ENCODE assay signal across 11 mouse cellular contexts in the genomic region with DNA sequence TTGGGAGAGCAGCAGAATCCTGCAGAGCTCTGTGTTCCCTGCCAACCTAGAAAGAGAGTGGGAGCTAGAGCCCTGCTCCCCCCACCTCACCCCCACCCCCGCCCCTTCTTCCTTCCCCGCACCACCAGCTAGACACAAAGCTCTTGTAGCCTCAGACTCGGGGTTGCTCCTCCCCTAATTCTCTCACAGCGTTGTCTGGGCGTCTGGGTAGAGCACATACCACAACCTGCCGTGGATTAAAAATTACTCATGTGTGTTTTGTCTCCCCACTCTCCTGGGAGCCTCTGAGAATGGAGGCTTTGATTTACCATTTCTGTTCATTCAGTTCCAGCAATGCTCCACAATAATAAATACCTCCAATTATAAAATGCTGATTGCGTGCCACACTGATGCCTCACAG.
DNase-seq lines count a peak whose midpoint lies in the region; ATAC-seq and TF ChIP-seq lines count a peak whose summit lies in the region.
"Had no signal": no experiment of that assay in that cellular context is flagged by ENCODE, and none has a peak within 500 bp of the region (broad histone marks: within the 10 kb centered on the region; RNA-seq: fewer than 3 reads in every experiment).

No protein-coding gene starts in this region.

- WGBS in lung, embryonic 14.5 days: 42% methylated on average over 7 of the region's 7 CpGs
- WGBS in forebrain, embryonic 10.5 days: 42% methylated on average over 7 of the region's 7 CpGs
- 16% methylated on average over 5 of the region's 7 CpGs for WGBS in hindbrain, postnatal 0 days
- 16% methylated on average over 7 of the region's 7 CpGs for WGBS in midbrain, embryonic 16.5 days

- H3K27me3 ChIP-seq in lung, embryonic 14.5 days (ENCODE audit: insufficient read depth, low read length): no peaks in the 10 kb centered on the region
- no peaks in the 10 kb centered on the region for H3K27me3 ChIP-seq in forebrain, embryonic 10.5 days (ENCODE audit: poor library complexity, severe bottlenecking)
- no peaks in the 10 kb centered on the region for H3K27me3 ChIP-seq in hindbrain, postnatal 0 days (ENCODE audit: insufficient read depth, low read length)
- H3K27me3 ChIP-seq in midbrain, embryonic 16.5 days (ENCODE audit: control insufficient read depth, insufficient read depth, low read depth, low read length): no peaks in the 10 kb centered on the region

- TF ChIP-seq CTCF in lung, embryonic 14.5 days (IDR thresholded peaks at IDR 0.05; ENCODE audit: low read depth): no peak
- no peak for TF ChIP-seq CTCF in hindbrain, postnatal 0 days (IDR thresholded peaks at IDR 0.05; ENCODE audit: low read depth)

- ATAC-seq in lung, embryonic 14.5 days (ENCODE audit: insufficient read depth): no peak
- ATAC-seq in hindbrain, postnatal 0 days: peak; percentile 39; the same call in 1 of the 2 replicates
- no peak for ATAC-seq in midbrain, embryonic 16.5 days
- ATAC-seq: liver, postnatal 0 days had no signal

- no peaks in the 10 kb centered on the region for H3K9me3 ChIP-seq in lung, embryonic 14.5 days (ENCODE audit: low read depth, low read length)
- H3K9me3 ChIP-seq in forebrain, embryonic 10.5 days: no peaks in the 10 kb centered on the region
- no peaks in the 10 kb centered on the region for H3K9me3 ChIP-seq in hindbrain, postnatal 0 days (ENCODE audit: low read length)
- H3K9me3 ChIP-seq in midbrain, embryonic 16.5 days (replicated peaks; ENCODE audit: control insufficient read depth, low read length, poor library complexity, severe bottlenecking): no peaks in the 10 kb centered on the region

- no peak overlapping the region for H3K27ac ChIP-seq in lung, embryonic 14.5 days (ENCODE audit: low read depth)
- H3K27ac ChIP-seq in forebrain, embryonic 10.5 days: peak overlapping the region; percentile 80
- 0 out of 2 replicates have a peak overlapping the region, but pooled peaks have one; percentile 27 for H3K27ac ChIP-seq in hindbrain, postnatal 0 days
- H3K27ac ChIP-seq in midbrain, embryonic 16.5 days (ENCODE audit: low read length): 0 out of 2 replicates have a peak overlapping the region, but pooled peaks have one; percentile 19

- H3K36me3 ChIP-seq in lung, embryonic 14.5 days (ENCODE audit: insufficient read depth): peaks cover 18% of the 10 kb centered on the region
- peaks cover 66% of the 10 kb centered on the region for H3K36me3 ChIP-seq in forebrain, embryonic 10.5 days (replicated peaks)
- H3K36me3 ChIP-seq in hindbrain, postnatal 0 days (ENCODE audit: insufficient read depth, low read length): no peaks in the 10 kb centered on the region
- no peaks in the 10 kb centered on the region for H3K36me3 ChIP-seq in midbrain, embryonic 16.5 days (ENCODE audit: control insufficient read depth, insufficient read depth, low read length)

- H3K9ac ChIP-seq in lung, embryonic 14.5 days: no peak overlapping the region
- H3K9ac ChIP-seq in hindbrain, postnatal 0 days (replicated peaks; ENCODE audit: low read length): no peak overlapping the region
- H3K9ac ChIP-seq in midbrain, embryonic 16.5 days (ENCODE audit: low read depth, low read length): no peak overlapping the region
- H3K9ac ChIP-seq: liver, postnatal 0 days had no signal

- H3K4me1 ChIP-seq in lung, embryonic 14.5 days (ENCODE audit: insufficient read depth): no peaks in the 10 kb centered on the region; the same call in 1 of the 2 replicates
- H3K4me1 ChIP-seq in forebrain, embryonic 10.5 days: peaks cover 54% of the 10 kb centered on the region
- peaks cover 17% of the 10 kb centered on the region for H3K4me1 ChIP-seq in hindbrain, postnatal 0 days (ENCODE audit: insufficient read depth, low read length)
- peaks cover 15% of the 10 kb centered on the region for H3K4me1 ChIP-seq in midbrain, embryonic 16.5 days (ENCODE audit: control insufficient read depth, insufficient read depth, low read length)

- peak; percentile 33 for DNase-seq in lung, embryonic 14.5 days
- DNase-seq in lung, postnatal 4 days: no peak
- no peak for DNase-seq in forebrain, embryonic 10.5 days (ENCODE audit: extremely low spot score, low spot score)
- peak; percentile 43 for DNase-seq in hindbrain, postnatal 0 days (ENCODE audit: low spot score)
- DNase-seq in frontal cortex, postnatal 36 days (ENCODE audit: low spot score in 2 of 2): no peak
- no peak for DNase-seq in thymus, postnatal 10 days (ENCODE audit: low spot score in 2 of 2)
- no peak for DNase-seq in lung, postnatal 25 days (ENCODE audit: low spot score)
- DNase-seq: cerebellum, adult 8-10 months; kidney, postnatal 14 days; liver, postnatal 0 days had no signal

- no peak overlapping the region for H3K4me3 ChIP-seq in lung, embryonic 14.5 days (ENCODE audit: low read depth, low read length)
- H3K4me3 ChIP-seq in forebrain, embryonic 10.5 days: no peak overlapping the region
- no peak overlapping the region for H3K4me3 ChIP-seq in hindbrain, postnatal 0 days (ENCODE audit: low read length)
- no peak overlapping the region for H3K4me3 ChIP-seq in midbrain, embryonic 16.5 days (ENCODE audit: low read depth, low read length)

- H3K4me2 ChIP-seq in lung, embryonic 14.5 days: no peak overlapping the region
- H3K4me2 ChIP-seq in hindbrain, postnatal 0 days (ENCODE audit: low read depth, low read length): no peak overlapping the region
- no peak overlapping the region for H3K4me2 ChIP-seq in midbrain, embryonic 16.5 days (ENCODE audit: low read length)

Comparison
In these comparisons a context has a peak if more than half of its experiments do, and no peak if none do; other contexts are left out.
1. DNase-seq: peak in lung, embryonic 14.5 days (single experiment) and hindbrain, postnatal 0 days (single experiment); none in lung, postnatal 4 days (0 of 2), forebrain, embryonic 10.5 days (single experiment), frontal cortex, postnatal 36 days (0 of 2), thymus, postnatal 10 days (0 of 2) and lung, postnatal 25 days (single experiment).